Mouse (Mus musculus) CH12.LX (cell line): ENCODE data around the gene Prkn. TPM values are rescaled to one million over a fixed set of nuclear protein-coding genes. Genes with fewer than 3 reads are reported as not detected.

Source experiments
- DNase-seq: peaks from one replicate; pipeline ENCODE4 v3.0.0-alpha.2; 2013; ENCODE audit errors: extremely low read depth
- H3K27ac ChIP-seq: 2 replicates; pipeline ENCODE4 v1.5.1; 2012; ENCODE audit warnings: low read depth, mild to moderate bottlenecking, control low read depth, moderate library complexity; ENCODE audit not compliant: insufficient read depth
- H3K27me3 ChIP-seq: replicated peaks from 2 replicates; pipeline ENCODE3; 2012; ENCODE audit warnings: inconsistent platforms
- H3K36me3 ChIP-seq, 2 experiments: replicated peaks in 1 of 2; 2 replicates each; pipeline versions ENCODE3 to v1.6.1; 2012; ENCODE audit warnings: inconsistent platforms in 1 of 2, low read length in 1 of 2, mild to moderate bottlenecking in 1 of 2, mixed read lengths in 1 of 2, moderate library complexity in 1 of 2; ENCODE audit not compliant: control insufficient read depth in 1 of 2, insufficient read depth in 1 of 2
- H3K4me1 ChIP-seq, 2 experiments: 2 replicates each; pipeline ENCODE4 v1.6.1; 2012; ENCODE audit warnings: inconsistent platforms in 1 of 2, moderate library complexity in 1 of 2; ENCODE audit not compliant: insufficient read depth in 2 of 2, control insufficient read depth in 1 of 2
- H3K4me2 ChIP-seq: 2 replicates; pipeline ENCODE4 v1.6.1; 2012; ENCODE audit warnings: low read depth, mild to moderate bottlenecking, control low read depth; ENCODE audit not compliant: poor library complexity, insufficient read depth, severe bottlenecking
- H3K4me3 ChIP-seq, 3 experiments: fragments of 150-350 bp in 1 of 3; sonication (generic) in 1 of 3; replicated peaks in 1 of 3; 2 replicates each; pipeline versions ENCODE3 to v1.5.1; 2011 to 2012; ENCODE audit warnings: low read depth in 2 of 3, low read length in 2 of 3, mild to moderate bottlenecking in 2 of 3, moderate library complexity in 2 of 3, control low read depth in 1 of 3, improper control_type of control experiment in 1 of 3, inconsistent platforms in 1 of 3, mixed read lengths in 1 of 3; ENCODE audit not compliant: poor library complexity in 1 of 3
- H3K79me2 ChIP-seq: replicated peaks from 2 replicates; pipeline ENCODE4 v1.6.1; 2012; ENCODE audit warnings: mild to moderate bottlenecking, moderate library complexity; ENCODE audit not compliant: control insufficient read depth, poor library complexity, insufficient read depth, severe bottlenecking; ENCODE audit errors: extremely low read depth
- H3K9ac ChIP-seq: 2 replicates; pipeline ENCODE4 v1.6.1; 2012; ENCODE audit warnings: low read depth, mild to moderate bottlenecking, control low read depth, moderate library complexity; ENCODE audit not compliant: insufficient read depth
- H3K9me3 ChIP-seq: replicated peaks from 2 replicates; pipeline ENCODE3; 2012; ENCODE audit warnings: low read length, inconsistent platforms, mixed read lengths
- CHD1 ChIP-seq: IDR thresholded peaks from 2 replicates; pipeline ENCODE4 v1.6.1; 2012; ENCODE audit warnings: low read depth, low read length, improper control_type of control experiment, inconsistent platforms
- CHD2 ChIP-seq: IDR thresholded peaks from 2 replicates; pipeline ENCODE4 v1.6.1; 2011; ENCODE audit warnings: low read length, improper control_type of control experiment
- CTCF ChIP-seq, 2 experiments: IDR thresholded peaks in 1 of 2; conservative IDR thresholded peaks in 1 of 2; 2 replicates each; pipeline ENCODE4 v1.5.1; 2011 to 2012; ENCODE audit warnings: low read depth in 2 of 2, low read length in 2 of 2, improper control_type of control experiment in 1 of 2, inconsistent platforms in 1 of 2, mild to moderate bottlenecking in 1 of 2, moderate library complexity in 1 of 2
- E2F4 ChIP-seq: IDR thresholded peaks from 2 replicates; pipeline ENCODE4 v1.6.1; 2011; ENCODE audit warnings: low read depth, low read length, improper control_type of control experiment; ENCODE audit not compliant: insufficient replicate concordance
- EP300 ChIP-seq: IDR thresholded peaks from 2 replicates; pipeline ENCODE4 v1.6.1; 2011; ENCODE audit warnings: low read length, improper control_type of control experiment
- JUN ChIP-seq: IDR thresholded peaks from 2 replicates; pipeline ENCODE4 v1.6.1; 2011; ENCODE audit warnings: low read depth, mild to moderate bottlenecking, low read length, improper control_type of control experiment, moderate library complexity; ENCODE audit not compliant: insufficient read depth
- JUND ChIP-seq: conservative IDR thresholded peaks from 2 replicates; pipeline ENCODE4 v1.6.1; 2011; ENCODE audit warnings: low read depth, low read length, improper control_type of control experiment
- MAZ ChIP-seq: IDR thresholded peaks from 2 replicates; pipeline ENCODE4 v1.6.1; 2012; ENCODE audit warnings: low read depth, mild to moderate bottlenecking, inconsistent platforms, low read length, improper control_type of control experiment, moderate library complexity
- MXI1 ChIP-seq: IDR thresholded peaks from 2 replicates; pipeline ENCODE4 v1.6.1; 2011; ENCODE audit warnings: mild to moderate bottlenecking, low read depth, low read length, improper control_type of control experiment
- NELFE ChIP-seq: IDR thresholded peaks from 2 replicates; pipeline ENCODE4 v1.6.1; 2011; ENCODE audit warnings: low read depth, low read length, improper control_type of control experiment
- PAX5 ChIP-seq: IDR thresholded peaks from 2 replicates; pipeline ENCODE4 v1.6.1; 2012; ENCODE audit warnings: low read length, inconsistent platforms, mixed read lengths
- POLR2A ChIP-seq: IDR thresholded peaks from 2 replicates; pipeline ENCODE4 v1.6.1; 2011; ENCODE audit warnings: low read depth, mild to moderate bottlenecking, improper control_type of control experiment, low read length
- POLR2AphosphoS2 ChIP-seq: IDR thresholded peaks from 2 replicates; pipeline ENCODE4 v1.6.1; 2011; ENCODE audit warnings: low read depth, low read length, improper control_type of control experiment
- RAD21 ChIP-seq: IDR thresholded peaks from 2 replicates; pipeline ENCODE4 v1.6.1; 2011; ENCODE audit warnings: low read depth, mild to moderate bottlenecking, low read length, improper control_type of control experiment, moderate library complexity
- RCOR1 ChIP-seq: conservative IDR thresholded peaks from 2 replicates; pipeline ENCODE4 v1.6.1; 2012; ENCODE audit warnings: low read depth, mild to moderate bottlenecking, inconsistent platforms, low read length, improper control_type of control experiment
- UBTF ChIP-seq: IDR thresholded peaks from 2 replicates; pipeline ENCODE4 v1.6.1; 2012; ENCODE audit warnings: low read depth, mild to moderate bottlenecking, inconsistent platforms, low read length, improper control_type of control experiment, moderate library complexity
- USF1 ChIP-seq: IDR thresholded peaks from 2 replicates; pipeline ENCODE4 v1.6.1; 2014; ENCODE audit warnings: low read depth, mild to moderate bottlenecking, inconsistent platforms, low read length, improper control_type of control experiment
- ZC3H11A ChIP-seq: IDR thresholded peaks from 2 replicates; pipeline ENCODE4 v1.6.1; 2012; ENCODE audit warnings: low read depth, mild to moderate bottlenecking, inconsistent platforms, low read length, improper control_type of control experiment
- dilution Hi-C: fragments of 300-500 bp; cut with MboI; formaldehyde crosslinking; loops from 2 replicates; pipeline ENCODE4 v1.14.3; 2020; ENCODE audit warnings: low sequenced_read_pairs; ENCODE audit not compliant: extremely low pct_unique_long_range_greater_than_20kb, extremely low pct_ligation_motif_present
- in situ Hi-C: fragments of 300-500 bp; cut with MboI; formaldehyde crosslinking; loops from 3 replicates; pipeline ENCODE4 v1.14.3; 2019; ENCODE audit warnings: low sequenced_read_pairs, low pct_ligation_motif_present, low pct_unique_long_range_greater_than_20kb, mixed read lengths
- polyA plus RNA-seq: library from polyadenylated mRNA; unstranded; fragments of >175 nt; gene quantifications from 2 replicates; pipeline ENCODE4 v1.2.1, GENCODE M21; 2012; ENCODE audit warnings: low read depth; ENCODE audit not compliant: insufficient read length
- total RNA-seq, 2 experiments: library from RNA; depleted of rRNA; stranded (reverse); fragments of 300-350 nt in 1 of 2; fragments of >200 nt in 1 of 2; gene quantifications; 2 replicates each; pipeline ENCODE4 v1.2.3; 2012 to 2014

Prkn gene
- total and polyA plus RNA-seq, 3 experiments: 0.08 TPM; not detected in 2

- TF ChIP-seq UBTF: no peak
- TF ChIP-seq CHD2: no peak
- no peak for TF ChIP-seq PAX5
- TF ChIP-seq USF1: no peak
- TF ChIP-seq EP300: no peak
- no peak for TF ChIP-seq POLR2AphosphoS2
- no peak for TF ChIP-seq ZC3H11A
- TF ChIP-seq JUN: no peak
- no peak for TF ChIP-seq CHD1
- TF ChIP-seq POLR2A: no peak
- no peak for TF ChIP-seq JUND
- in situ Hi-C loops: no loop called here
- no peaks in the 10 kb centered on the region for H3K79me2 ChIP-seq
- no peaks in the 10 kb centered on the region for H3K36me3 ChIP-seq
- no peaks in the 10 kb centered on the region for H3K27me3 ChIP-seq
- H3K9me3 ChIP-seq: peaks cover 5% of the 10 kb centered on the region
- no peak overlapping the region for H3K27ac ChIP-seq
- no peak overlapping the region for H3K4me3 ChIP-seq
- no peak overlapping the region for H3K4me2 ChIP-seq
- H3K4me1 ChIP-seq: no peaks in the 10 kb centered on the region
- dilution Hi-C loops: no loop called here
- no peak for DNase-seq
- H3K9ac ChIP-seq: no peak overlapping the region
These were observed 1210.8 kb downstream of the Prkn start for GRCm38 (mm10) chr17:12051031-12051430.

GRCm38 (mm10) chr17:12052651-12053050 lies 1212.5 kb downstream of the Prkn start:
- TF ChIP-seq MXI1: no peak
- 0 out of 4 replicates have a peak, but pooled peaks of 1 of the 2 experiments have one; percentile 12 for TF ChIP-seq CTCF (conservative IDR thresholded peaks at IDR 0.05 in 1 of 2, IDR thresholded peaks at IDR 0.05 in 1 of 2; ENCODE audit: low read depth in 2 of 2, low read length in 2 of 2)
- Histone ChIP-seq H3K4me2 (no peak overlapping the region), H3K36me3 (no peaks in the 10 kb centered on the region), H3K4me1 (no peaks in the 10 kb centered on the region), H3K27me3 (no peaks in the 10 kb centered on the region), H3K79me2 (no peaks in the 10 kb centered on the region), H3K27ac (no peak overlapping the region), H3K9me3 (peaks cover 8% of the 10 kb centered on the region), H3K9ac (no peak overlapping the region), H3K4me3 (no peak overlapping the region)
- in situ Hi-C loops (no loop called here), dilution Hi-C loops (no loop called here)
- no peak for DNase-seq

- Histone ChIP-seq H3K36me3 (no peaks in the 10 kb centered on the region), H3K9me3 (peaks cover 8% of the 10 kb centered on the region), H3K4me1 (no peaks in the 10 kb centered on the region), H3K79me2 (no peaks in the 10 kb centered on the region), H3K4me3 (no peak overlapping the region), H3K27ac (no peak overlapping the region), H3K4me2 (no peak overlapping the region), H3K27me3 (no peaks in the 10 kb centered on the region), H3K9ac (no peak overlapping the region)
- dilution Hi-C loops (no loop called here), in situ Hi-C loops (no loop called here)
- TF ChIP-seq MAZ: no peak
- TF ChIP-seq RCOR1: no peak
- TF ChIP-seq UBTF: no peak
- TF ChIP-seq NELFE: no peak
- no peak for TF ChIP-seq EP300
- no peak for TF ChIP-seq ZC3H11A
- TF ChIP-seq E2F4: no peak
- TF ChIP-seq CTCF (conservative IDR thresholded peaks at IDR 0.05 in 1 of 2, IDR thresholded peaks at IDR 0.05 in 1 of 2; ENCODE audit: low read depth in 2 of 2, low read length in 2 of 2): no peak
- no peak for TF ChIP-seq RAD21
- no peak for TF ChIP-seq POLR2AphosphoS2
- no peak for DNase-seq
These were observed 1218.9 kb downstream of the Prkn start for GRCm38 (mm10) chr17:12059041-12059440.
